Mouse (Mus musculus) G1E-ER4 (cell line): Measurements from ENCODE around the gene Stag1. TPM values are rescaled to one million over a fixed set of nuclear protein-coding genes. Genes with fewer than 3 reads are reported as not detected.

Experiments used
- GATA1 ChIP-seq: IDR thresholded peaks from one replicate; pipeline ENCODE4 v1.8.0; 2012; ENCODE audit warnings: low read length, inconsistent platforms
- polyA plus RNA-seq: library from polyadenylated mRNA; stranded (reverse); fragments of >175 nt; gene quantifications from 2 replicates; pipeline ENCODE4 v1.2.3, GENCODE M21; 2012

Gene Stag1
- polyA plus RNA-seq, 1 experiment, result 5.4 TPM

- TF ChIP-seq GATA1, result no peak
These were observed 7.1 kb upstream of the Stag1 start for GRCm38 (mm10) chr9:100590462-100590861.

GRCm38 (mm10) chr9:100596317-100596716, 1.3 kb upstream of the Stag1 start:
- no peak for TF ChIP-seq GATA1

DNA sequence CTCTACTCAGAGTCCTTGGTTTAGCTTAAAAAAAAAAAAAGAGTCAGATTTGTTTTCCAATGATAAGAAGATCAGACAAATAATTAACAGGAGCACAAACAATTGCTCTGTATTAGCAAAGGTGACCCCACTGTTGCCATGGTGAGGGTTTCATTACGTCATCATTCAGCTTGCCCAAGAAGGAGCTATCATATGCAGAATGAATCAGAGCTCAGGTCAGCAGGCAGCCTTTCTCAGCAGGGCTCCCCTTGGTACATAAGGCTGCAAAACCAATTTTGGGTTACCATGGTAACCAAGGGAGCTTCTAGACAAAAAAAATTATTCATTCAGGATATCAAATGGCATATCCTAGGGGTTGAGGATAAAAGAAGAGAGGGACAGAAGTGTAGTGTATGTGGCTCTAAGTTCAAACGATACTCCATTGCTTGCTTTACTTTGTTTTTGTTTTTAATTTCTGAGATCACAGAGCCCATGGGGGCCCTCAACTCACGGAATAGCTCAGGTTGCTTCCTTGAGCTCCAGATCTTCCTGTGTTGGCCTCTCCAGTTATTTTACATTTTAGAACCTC, 2.2 kb downstream of the Stag1 start:
- no peak for TF ChIP-seq GATA1

- TF ChIP-seq GATA1, result no peak
These were observed 4.5 kb downstream of the Stag1 start for GRCm38 (mm10) chr9:100602130-100602529.

- TF ChIP-seq GATA1, result no peak
These were observed 5.6 kb downstream of the Stag1 start for GRCm38 (mm10) chr9:100603156-100603555.

DNA sequence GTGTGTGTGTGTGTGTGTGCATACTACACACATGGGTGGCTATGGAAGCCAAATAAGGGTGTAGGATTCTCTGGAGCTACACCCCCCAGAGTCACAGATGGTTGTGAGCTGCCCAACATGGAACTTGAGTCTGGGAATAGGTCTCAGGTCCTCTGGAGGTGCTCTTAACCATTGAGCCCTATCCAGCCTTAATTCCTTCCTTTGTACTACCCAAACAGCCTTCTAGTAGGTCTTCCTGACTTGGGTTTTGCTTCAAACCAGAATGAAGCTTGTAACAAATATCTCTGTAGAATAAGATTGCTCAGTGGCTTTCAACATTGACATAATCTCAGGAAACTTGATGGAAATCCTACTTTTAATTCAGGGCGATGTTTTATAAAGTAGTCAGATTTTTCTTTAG, 7.9 kb downstream of the Stag1 start:
- no peak for TF ChIP-seq GATA1

- no peak for TF ChIP-seq GATA1
These were observed 8.5 kb downstream of the Stag1 start for GRCm38 (mm10) chr9:100605985-100606554.

DNA sequence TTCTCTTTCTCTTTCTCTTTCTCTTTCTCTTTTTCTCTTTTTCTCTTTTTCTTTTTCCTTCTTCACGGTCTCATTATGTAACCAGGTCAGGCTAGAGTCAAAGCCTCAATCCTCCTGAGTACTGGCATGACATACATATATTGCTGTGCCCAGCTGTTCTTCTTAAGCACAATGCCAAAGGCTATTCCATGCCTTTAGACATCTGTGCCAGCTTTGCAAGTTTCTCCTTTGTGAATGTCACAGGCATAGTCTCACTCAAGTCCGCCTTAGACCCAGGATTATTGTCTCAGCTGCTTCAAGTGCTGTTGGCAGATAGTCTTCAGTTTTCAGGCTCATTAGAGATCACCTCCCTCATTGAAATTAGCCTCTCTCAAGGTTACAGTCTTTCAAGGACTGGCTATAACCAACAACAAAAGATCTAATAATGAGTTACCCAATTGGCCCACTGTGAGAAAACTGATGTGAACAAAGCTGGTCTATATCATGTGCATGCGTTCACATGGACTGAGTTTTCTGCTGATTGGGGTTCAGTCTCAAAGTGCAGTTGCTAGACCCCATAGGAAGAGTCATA, 16.0 kb downstream of the Stag1 start:
- no peak for TF ChIP-seq GATA1

GRCm38 (mm10) chr9:100616947-100617346, 19.3 kb downstream of the Stag1 start:
- no peak for TF ChIP-seq GATA1

DNA sequence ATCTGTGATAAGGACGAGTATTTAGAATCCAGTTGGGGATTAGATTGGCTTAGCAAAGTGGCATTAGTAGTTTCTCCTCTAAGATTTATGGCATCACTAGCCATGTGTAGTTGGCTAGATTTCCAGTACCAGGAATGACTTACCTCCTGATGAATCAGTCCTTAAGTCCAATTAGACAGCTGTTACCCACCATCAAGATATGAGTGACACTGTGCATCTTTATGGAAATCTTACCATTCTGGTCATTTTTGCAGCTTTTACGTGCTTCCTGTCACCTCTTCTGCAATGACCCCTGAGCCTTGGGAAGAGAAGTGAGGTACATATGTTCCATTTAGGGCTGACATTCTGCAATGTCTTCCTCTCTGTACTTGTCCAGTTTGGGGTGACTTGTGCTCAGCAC, 28.7 kb downstream of the Stag1 start:
- no peak for TF ChIP-seq GATA1

- no peak for TF ChIP-seq GATA1
These were observed 43.2 kb downstream of the Stag1 start for GRCm38 (mm10) chr9:100640754-100641153.

DNA sequence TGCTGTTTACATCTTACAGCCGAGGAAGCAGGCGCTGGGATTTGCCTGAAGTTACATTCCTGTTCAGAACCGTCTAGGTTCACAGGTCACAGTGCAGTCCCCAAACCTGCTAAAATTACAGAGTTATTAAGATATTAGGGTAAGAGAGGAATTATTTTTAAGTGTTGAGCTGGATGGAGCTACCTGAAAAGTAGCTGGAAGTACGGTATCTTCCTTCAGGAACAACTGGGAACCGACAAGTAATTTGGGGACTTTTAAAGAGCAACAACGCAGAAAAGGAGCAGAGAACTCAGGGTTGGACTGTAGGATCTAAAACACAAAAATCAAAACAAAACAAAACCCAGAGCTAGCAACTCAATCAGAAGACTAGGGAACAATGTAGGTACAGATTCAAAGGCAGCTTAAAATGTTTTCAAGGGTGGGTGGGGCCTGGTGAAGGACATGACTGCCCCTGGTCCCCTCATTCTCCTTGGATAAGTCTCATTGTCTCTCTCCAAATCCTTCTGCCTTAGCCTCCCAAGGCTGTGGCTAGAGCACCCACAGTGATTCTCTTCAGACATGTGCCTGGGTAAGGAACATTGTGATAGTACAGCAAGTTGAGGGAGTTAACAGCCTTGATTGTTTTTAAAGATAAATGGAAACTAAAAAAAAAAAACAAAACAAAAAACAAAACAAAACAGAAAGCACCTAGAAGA, 43.9 kb downstream of the Stag1 start:
- no peak for TF ChIP-seq GATA1

- TF ChIP-seq GATA1, result no peak
These were observed 44.7 kb downstream of the Stag1 start for GRCm38 (mm10) chr9:100642186-100642839.

- TF ChIP-seq GATA1, result no peak
These were observed 45.5 kb downstream of the Stag1 start for GRCm38 (mm10) chr9:100642840-100643697.

- no peak for TF ChIP-seq GATA1
These were observed 46.6 kb downstream of the Stag1 start for GRCm38 (mm10) chr9:100644071-100644771.
